Mouse (Mus musculus): ENCODE results near the gene Gm7168. TPM values are rescaled to one million over a fixed set of nuclear protein-coding genes. Genes with fewer than 3 reads are reported as not detected.
"Not testable (repeated sequence)": the region's sequence is repeated elsewhere in the genome, so short reads cannot be mapped to it uniquely, and the experiment has no call there.

Gene Gm7168
- polyA plus RNA-seq, 1 experiment from 2014 or later = not detected

DNA sequence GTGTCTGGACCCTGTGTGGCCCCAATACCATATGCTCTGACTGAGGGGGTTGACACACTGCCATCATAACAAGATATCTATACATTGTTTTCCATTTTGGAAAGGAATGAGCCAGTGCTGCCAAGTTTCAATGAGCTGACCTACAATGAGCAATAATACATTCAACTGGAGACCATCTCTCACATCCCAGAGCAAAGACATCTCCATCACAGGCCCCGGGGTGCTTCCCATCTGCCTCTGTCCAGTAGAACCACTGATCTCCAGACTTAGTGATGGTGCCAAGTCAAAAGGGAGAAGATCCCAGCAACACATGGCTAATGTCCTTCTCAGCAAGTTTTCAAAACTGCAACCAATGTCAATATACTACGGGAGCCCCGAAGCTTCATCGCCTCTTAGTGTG, 10.4 kb upstream of the Gm7168 start:
- H3K4me1 ChIP-seq = no peaks in the 10 kb centered on the region
- no peak overlapping the region for H3K4me2 ChIP-seq (replicated peaks)
- H3K9ac ChIP-seq = no peak overlapping the region
- H3K4me3 ChIP-seq = no peak overlapping the region
- H3K27me3 ChIP-seq (replicated peaks) = no peaks in the 10 kb centered on the region
- WGBS = 95% methylated on average over 4 of the region's 4 CpGs
- H3K27ac ChIP-seq = no peak overlapping the region
- H3K9me3 ChIP-seq = no peaks in the 10 kb centered on the region
- ATAC-seq (ENCODE audit: low FRiP score, low read depth) = no peak
- no peaks in the 10 kb centered on the region for H3K36me3 ChIP-seq

DNA sequence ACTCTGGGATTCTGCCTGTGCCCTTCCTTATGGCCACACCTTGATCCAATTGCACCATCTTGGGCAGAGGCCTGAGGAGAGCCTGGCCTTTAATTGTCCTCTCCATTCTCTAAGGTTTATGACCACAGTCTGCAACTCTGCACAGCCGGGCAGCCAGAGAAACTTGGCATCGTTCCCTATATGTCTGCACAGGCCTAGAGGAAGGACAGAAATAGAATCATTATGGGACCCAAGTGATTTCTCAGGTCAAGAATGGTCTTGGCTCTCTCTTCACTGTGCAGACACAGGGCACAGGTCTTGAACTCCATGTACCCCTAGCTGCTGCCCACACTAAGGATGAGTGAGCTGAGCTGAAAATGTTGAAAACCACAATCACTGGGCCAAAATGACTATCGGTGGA, 9.5 kb upstream of the Gm7168 start:
- no peak for ATAC-seq (ENCODE audit: low FRiP score, low read depth)
- no peak overlapping the region for H3K27ac ChIP-seq
- no peaks in the 10 kb centered on the region for H3K4me1 ChIP-seq
- H3K4me2 ChIP-seq (replicated peaks) = no peak overlapping the region
- WGBS = 72% methylated on average over 3 of the region's 3 CpGs
- no peak overlapping the region for H3K4me3 ChIP-seq
- H3K9ac ChIP-seq = no peak overlapping the region
- H3K36me3 ChIP-seq = no peaks in the 10 kb centered on the region
- no peaks in the 10 kb centered on the region for H3K9me3 ChIP-seq
- no peaks in the 10 kb centered on the region for H3K27me3 ChIP-seq (replicated peaks)

DNA sequence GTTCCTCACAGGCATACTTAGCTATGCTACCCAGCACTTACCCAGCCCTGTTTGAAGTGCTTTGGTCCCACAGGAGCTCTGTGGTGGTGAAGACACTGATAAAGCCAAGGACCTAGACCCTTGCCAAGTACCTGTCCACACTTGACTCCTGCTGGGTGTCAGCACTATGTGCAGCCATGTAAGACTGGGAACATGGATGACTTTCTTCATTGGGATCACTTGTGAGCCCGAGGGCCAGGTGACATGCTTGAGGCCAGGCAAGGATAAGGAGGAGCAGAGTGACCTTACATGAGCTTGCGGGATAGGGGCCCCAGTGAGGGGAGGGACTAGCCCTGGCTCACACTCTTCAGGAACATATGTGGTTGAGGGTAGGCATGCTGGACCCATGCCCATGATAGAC, 8.9 kb upstream of the Gm7168 start:
- H3K36me3 ChIP-seq; H3K9ac ChIP-seq; H3K9me3 ChIP-seq; H3K27ac ChIP-seq; ATAC-seq (ENCODE audit: low FRiP score, low read depth); H3K27me3 ChIP-seq (replicated peaks); H3K4me3 ChIP-seq; H3K4me1 ChIP-seq; H3K4me2 ChIP-seq (replicated peaks): not testable (repeated sequence)
- 82% methylated on average over 2 of the region's 2 CpGs for WGBS

DNA sequence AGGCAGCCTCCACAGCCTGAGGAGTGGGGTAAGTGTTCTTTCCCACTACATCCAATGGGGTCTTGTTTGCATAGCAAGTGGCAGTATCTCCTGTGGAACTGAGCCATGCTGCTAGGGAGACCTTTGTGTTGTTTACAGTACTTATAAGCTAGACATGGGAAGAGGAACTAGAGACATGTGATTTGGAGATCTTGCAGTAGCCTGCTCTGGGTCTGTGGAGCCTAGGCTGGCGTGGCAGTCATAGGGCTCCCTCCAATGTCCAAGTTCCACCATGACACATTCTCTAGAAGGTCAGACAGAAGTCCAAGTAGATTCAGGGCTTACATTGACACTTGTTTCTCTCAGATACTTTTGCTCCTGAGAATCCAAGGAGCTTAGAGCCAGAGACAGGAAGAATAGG, 7.7 kb upstream of the Gm7168 start:
- no peak overlapping the region for H3K4me2 ChIP-seq (replicated peaks)
- no peak for ATAC-seq (ENCODE audit: low FRiP score, low read depth)
- no peak overlapping the region for H3K4me3 ChIP-seq
- no peaks in the 10 kb centered on the region for H3K4me1 ChIP-seq
- H3K27me3 ChIP-seq (replicated peaks) = no peaks in the 10 kb centered on the region
- no peak overlapping the region for H3K9ac ChIP-seq
- H3K27ac ChIP-seq = no peak overlapping the region
- no peaks in the 10 kb centered on the region for H3K9me3 ChIP-seq
- 81% methylated on average over 1 of the region's 1 CpGs for WGBS
- H3K36me3 ChIP-seq = no peaks in the 10 kb centered on the region

DNA sequence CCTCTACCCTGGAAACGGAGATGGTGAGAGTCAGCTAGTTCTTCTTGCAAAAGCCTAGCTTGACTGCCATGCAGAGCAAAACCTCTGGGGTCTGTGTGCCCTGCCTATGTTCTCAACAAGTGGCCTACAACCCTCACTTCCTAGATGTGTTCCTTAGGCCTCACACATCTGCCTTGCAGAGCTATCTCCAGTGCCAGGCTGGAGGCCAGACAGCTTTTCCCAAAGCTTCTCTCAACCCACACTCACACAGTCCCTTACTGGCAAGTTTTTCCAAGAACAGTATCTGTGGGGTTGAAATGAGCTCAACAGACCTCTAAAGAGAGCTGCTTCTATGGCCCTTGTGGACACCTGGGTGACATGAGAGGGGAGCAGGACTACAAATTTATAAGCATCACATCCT, 3.4 kb downstream of the Gm7168 start:
- not testable (repeated sequence) for H3K9me3 ChIP-seq; ATAC-seq (ENCODE audit: low FRiP score, low read depth); H3K9ac ChIP-seq; H3K4me3 ChIP-seq; H3K4me1 ChIP-seq; H3K36me3 ChIP-seq; H3K4me2 ChIP-seq (replicated peaks); H3K27ac ChIP-seq; H3K27me3 ChIP-seq (replicated peaks)
- 81% methylated on average over 1 of the region's 1 CpGs for WGBS

DNA sequence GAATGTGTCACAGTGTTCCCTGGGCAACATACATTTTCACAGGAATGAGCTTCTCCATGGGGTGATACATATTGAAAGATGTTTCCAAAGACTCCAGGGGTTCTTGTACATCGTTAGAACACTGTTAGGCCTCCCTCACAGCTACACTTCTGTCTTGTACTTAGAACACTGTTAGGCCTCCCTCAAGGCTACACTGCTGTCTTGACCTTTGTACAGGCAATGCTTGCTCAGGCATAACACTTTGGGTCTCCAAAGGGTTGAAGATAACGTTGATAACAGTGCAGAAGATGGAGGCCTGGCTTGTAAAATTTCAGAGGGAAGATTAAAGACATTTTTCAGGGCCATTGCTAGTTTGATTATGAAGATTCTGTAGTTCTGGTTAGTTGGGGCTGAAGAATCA, 10.0 kb downstream of the Gm7168 start:
- not testable (repeated sequence) for H3K4me3 ChIP-seq; H3K9ac ChIP-seq; H3K9me3 ChIP-seq; H3K27ac ChIP-seq; H3K4me2 ChIP-seq (replicated peaks); H3K36me3 ChIP-seq; H3K4me1 ChIP-seq; ATAC-seq (ENCODE audit: low FRiP score, low read depth); H3K27me3 ChIP-seq (replicated peaks)
- 75% methylated on average over 1 of the region's 2 CpGs for WGBS

DNA sequence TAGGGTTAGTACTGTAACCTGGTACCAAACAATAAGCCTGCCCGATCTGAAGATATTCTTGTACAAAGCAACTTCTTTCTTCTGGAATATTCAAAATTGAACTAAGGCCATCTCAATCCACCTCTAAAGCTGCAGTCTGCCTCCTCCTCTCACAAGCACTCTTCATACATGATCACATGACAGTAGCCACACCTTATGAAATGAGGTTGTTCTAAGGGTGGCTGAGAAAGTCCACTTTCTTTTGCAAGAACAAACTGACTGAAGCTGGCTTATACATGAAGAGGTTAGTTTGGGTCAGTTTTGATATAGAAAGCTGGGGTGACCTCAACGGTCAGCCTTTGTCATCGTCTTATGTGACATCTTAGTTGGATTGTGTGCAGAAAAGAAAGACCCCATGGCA, 14.1 kb downstream of the Gm7168 start:
- H3K9ac ChIP-seq; H3K4me1 ChIP-seq; H3K9me3 ChIP-seq; H3K4me3 ChIP-seq; H3K36me3 ChIP-seq; H3K27ac ChIP-seq; ATAC-seq (ENCODE audit: low FRiP score, low read depth); H3K27me3 ChIP-seq (replicated peaks); H3K4me2 ChIP-seq (replicated peaks): not testable (repeated sequence)
- 89% methylated on average over 3 of the region's 3 CpGs for WGBS

DNA sequence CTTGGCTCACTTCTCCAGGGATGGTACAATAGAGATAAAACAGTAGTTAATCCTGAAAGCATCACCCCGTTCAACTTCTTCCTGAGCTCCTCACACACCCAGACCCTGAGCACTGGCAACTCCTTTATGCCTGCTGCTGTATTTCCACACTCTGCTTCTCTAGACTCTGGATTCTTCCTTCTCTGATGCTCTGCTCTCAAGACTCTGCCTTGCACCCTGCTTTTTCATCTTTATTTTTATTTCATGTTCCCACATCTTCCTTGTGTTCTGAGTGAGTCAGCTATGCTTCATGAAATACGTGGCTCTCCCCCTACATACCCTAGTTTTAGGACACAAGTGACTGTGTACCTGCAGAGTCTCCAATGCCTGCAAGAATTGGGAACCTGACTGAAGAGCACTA, 16.9 kb downstream of the Gm7168 start:
- H3K27ac ChIP-seq; H3K9ac ChIP-seq; H3K9me3 ChIP-seq; H3K4me2 ChIP-seq (replicated peaks); H3K27me3 ChIP-seq (replicated peaks); ATAC-seq (ENCODE audit: low FRiP score, low read depth); H3K4me1 ChIP-seq; H3K36me3 ChIP-seq; H3K4me3 ChIP-seq: not testable (repeated sequence)
- WGBS = 32% methylated on average over 1 of the region's 2 CpGs

DNA sequence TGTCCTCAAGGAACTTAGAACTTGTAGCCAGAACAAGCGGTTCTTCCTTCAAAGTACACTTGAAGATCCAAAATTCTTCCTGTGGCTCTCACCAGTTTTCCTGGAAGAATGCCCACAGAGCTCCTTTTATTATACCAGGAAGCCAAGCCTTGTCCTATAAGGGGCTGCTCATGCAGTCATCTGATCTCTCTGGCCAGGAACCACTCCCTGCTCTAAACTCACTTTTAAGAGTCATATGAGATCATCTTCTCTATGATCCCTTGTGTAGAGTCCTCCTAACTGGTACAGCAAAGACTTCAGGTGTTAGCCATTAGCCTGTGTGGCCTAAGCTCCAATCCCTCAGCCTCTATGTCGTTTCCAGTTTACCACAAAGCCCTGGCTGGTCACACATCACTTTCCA, 21.7 kb downstream of the Gm7168 start:
- not testable (repeated sequence) for H3K9ac ChIP-seq; H3K27ac ChIP-seq; ATAC-seq (ENCODE audit: low FRiP score, low read depth); H3K36me3 ChIP-seq; H3K4me2 ChIP-seq (replicated peaks); H3K27me3 ChIP-seq (replicated peaks); H3K4me3 ChIP-seq; H3K4me1 ChIP-seq; H3K9me3 ChIP-seq
- WGBS = 55% methylated on average over 1 of the region's 2 CpGs

DNA sequence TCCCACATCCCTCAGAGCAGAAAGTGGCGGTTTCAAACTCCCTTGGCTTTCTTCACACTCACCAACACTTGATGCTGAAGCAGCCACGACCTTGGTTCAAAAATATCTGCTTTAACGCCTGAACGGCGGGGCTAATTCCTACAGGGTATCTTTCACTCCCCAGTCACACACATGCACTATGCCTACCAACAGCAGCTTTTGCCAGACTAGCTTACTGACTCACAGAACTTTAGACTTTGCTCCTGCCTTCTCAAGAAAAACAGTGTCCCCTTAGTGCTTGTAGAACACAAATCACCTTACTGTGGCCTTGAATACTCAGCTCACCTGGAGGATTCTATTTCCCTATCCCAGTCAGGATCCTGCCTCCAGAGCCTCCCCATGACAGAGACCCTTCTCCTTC, 22.6 kb downstream of the Gm7168 start:
- H3K9ac ChIP-seq; H3K27me3 ChIP-seq (replicated peaks); H3K27ac ChIP-seq; H3K36me3 ChIP-seq; ATAC-seq (ENCODE audit: low FRiP score, low read depth); H3K4me2 ChIP-seq (replicated peaks); H3K9me3 ChIP-seq; H3K4me1 ChIP-seq; H3K4me3 ChIP-seq: not testable (repeated sequence)
- 87% methylated on average over 5 of the region's 5 CpGs for WGBS

DNA sequence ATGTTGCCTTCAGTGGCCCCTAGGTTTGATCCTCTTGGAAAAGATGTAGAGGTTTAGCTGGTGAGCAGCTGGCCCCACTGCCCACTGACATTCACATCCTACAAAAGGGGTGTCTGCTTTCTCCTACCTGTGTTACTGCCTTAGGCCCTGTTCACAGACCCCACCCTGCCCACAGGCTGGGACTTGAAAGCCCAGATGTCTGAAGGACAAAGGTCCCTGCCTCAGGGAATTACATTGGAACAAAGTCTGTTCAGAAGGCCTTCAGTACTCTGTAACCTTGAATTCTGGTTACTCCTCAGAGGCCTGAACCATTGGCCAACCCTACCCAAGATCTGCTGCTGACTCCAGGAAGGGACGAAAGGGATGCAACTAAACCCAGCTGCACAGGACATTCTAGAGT, 39.5 kb downstream of the Gm7168 start:
- Histone ChIP-seq H3K27ac (no peak overlapping the region), H3K4me3 (no peak overlapping the region), H3K27me3 (replicated peaks) (no peaks in the 10 kb centered on the region), H3K36me3 (no peaks in the 10 kb centered on the region), H3K4me1 (no peaks in the 10 kb centered on the region), H3K9me3 (no peaks in the 10 kb centered on the region), H3K4me2 (replicated peaks) (no peak overlapping the region), H3K9ac (no peak overlapping the region)
- no peak for ATAC-seq (ENCODE audit: low FRiP score, low read depth)
- 86% methylated on average over 1 of the region's 1 CpGs for WGBS

DNA sequence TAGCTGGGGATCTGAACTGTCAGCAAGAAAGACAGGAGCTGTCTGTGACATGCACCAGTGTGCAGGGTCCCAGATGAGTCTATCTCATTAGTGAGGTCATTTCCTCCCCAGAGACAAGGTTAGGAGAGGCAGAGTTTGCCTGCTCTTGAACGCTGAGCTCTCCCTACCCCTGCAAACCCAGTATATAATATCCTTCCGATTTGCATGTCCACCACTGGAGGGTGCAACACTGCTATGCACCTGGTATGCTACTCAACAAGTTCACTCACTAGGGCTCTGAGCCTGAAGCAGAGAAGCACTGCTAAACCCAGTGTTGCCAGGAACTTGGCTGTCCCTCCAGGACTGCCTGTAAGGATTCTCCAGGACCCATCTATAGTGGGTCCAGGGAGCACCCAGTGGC, 45.3 kb downstream of the Gm7168 start:
- H3K27me3 ChIP-seq (replicated peaks); H3K27ac ChIP-seq; H3K9me3 ChIP-seq; H3K9ac ChIP-seq; H3K4me1 ChIP-seq; H3K4me2 ChIP-seq (replicated peaks); ATAC-seq (ENCODE audit: low FRiP score, low read depth); H3K4me3 ChIP-seq; H3K36me3 ChIP-seq: not testable (repeated sequence)
- 57% methylated on average over 2 of the region's 2 CpGs for WGBS

All from neural tube, embryonic 12.5 days (tissue).